Mouse (Mus musculus): ENCODE data around the gene Saa2. TPM values are rescaled to one million over a fixed set of nuclear protein-coding genes. Genes with fewer than 3 reads are reported as not detected.
"Not testable (repeated sequence)": the region's sequence is repeated elsewhere in the genome, so short reads cannot be mapped to it uniquely, and the experiment has no call there.

Gene Saa2
- polyA plus RNA-seq, 1 experiment from 2014 or later, result not detected

- no peaks in the 10 kb centered on the region for H3K9me3 ChIP-seq (ENCODE audit: control insufficient read depth, low read length)
- no peaks in the 10 kb centered on the region for H3K4me1 ChIP-seq (ENCODE audit: control insufficient read depth in 2 of 2, insufficient read depth in 2 of 2, low read length in 2 of 2)
- H3K4me2 ChIP-seq (ENCODE audit: low read length), result no peak overlapping the region
- no peaks in the 10 kb centered on the region for H3K36me3 ChIP-seq (ENCODE audit: control insufficient read depth, insufficient read depth, low read length)
- WGBS, result 72% methylated on average over 12 of the region's 12 CpGs
- no peak overlapping the region for H3K9ac ChIP-seq (ENCODE audit: low read length)
- no peak overlapping the region for H3K27ac ChIP-seq (replicated peaks in 1 of 2; ENCODE audit: control insufficient read depth in 1 of 2, insufficient read depth in 1 of 2, low read depth in 2 of 2, low read length in 2 of 2)
- H3K4me3 ChIP-seq (ENCODE audit: control insufficient read depth in 1 of 2, insufficient read depth in 1 of 2, low read depth in 1 of 2, low read length in 2 of 2), result no peak overlapping the region
- H3K27me3 ChIP-seq (ENCODE audit: control insufficient read depth, insufficient read depth, low read length), result no peaks in the 10 kb centered on the region
- no peak for ATAC-seq (ENCODE audit: insufficient number of reproducible peaks, insufficient read depth, low FRiP score, low read depth)
These were observed 12.8 kb upstream of the Saa2 start for GRCm38 (mm10) chr7:46738561-46739460.

GRCm38 (mm10) chr7:46740041-46740440 is 11.5 kb upstream of the Saa2 start:
- H3K4me1 ChIP-seq (ENCODE audit: control insufficient read depth in 2 of 2, insufficient read depth in 2 of 2, low read length in 2 of 2); H3K4me3 ChIP-seq (ENCODE audit: control insufficient read depth in 1 of 2, insufficient read depth in 1 of 2, low read depth in 1 of 2, low read length in 2 of 2); ATAC-seq (ENCODE audit: insufficient number of reproducible peaks, insufficient read depth, low FRiP score, low read depth); H3K36me3 ChIP-seq (ENCODE audit: control insufficient read depth, insufficient read depth, low read length); H3K9me3 ChIP-seq (ENCODE audit: control insufficient read depth, low read length); H3K27me3 ChIP-seq (ENCODE audit: control insufficient read depth, insufficient read depth, low read length); H3K27ac ChIP-seq (replicated peaks in 1 of 2; ENCODE audit: control insufficient read depth in 1 of 2, insufficient read depth in 1 of 2, low read depth in 2 of 2, low read length in 2 of 2); H3K4me2 ChIP-seq (ENCODE audit: low read length); H3K9ac ChIP-seq (ENCODE audit: low read length): not testable (repeated sequence)
- WGBS, result 67% methylated on average over 5 of the region's 5 CpGs

GRCm38 (mm10) chr7:46742880-46743279 is 8.7 kb upstream of the Saa2 start, which contains the start of gene Saa1:
Gene Saa1, minus strand, starts transcription at chr7:46742980.
- not testable (repeated sequence) for H3K9me3 ChIP-seq (ENCODE audit: control insufficient read depth, low read length); H3K27ac ChIP-seq (replicated peaks in 1 of 2; ENCODE audit: control insufficient read depth in 1 of 2, insufficient read depth in 1 of 2, low read depth in 2 of 2, low read length in 2 of 2); H3K9ac ChIP-seq (ENCODE audit: low read length); H3K36me3 ChIP-seq (ENCODE audit: control insufficient read depth, insufficient read depth, low read length); H3K4me2 ChIP-seq (ENCODE audit: low read length); H3K4me1 ChIP-seq (ENCODE audit: control insufficient read depth in 2 of 2, insufficient read depth in 2 of 2, low read length in 2 of 2); ATAC-seq (ENCODE audit: insufficient number of reproducible peaks, insufficient read depth, low FRiP score, low read depth); H3K27me3 ChIP-seq (ENCODE audit: control insufficient read depth, insufficient read depth, low read length); H3K4me3 ChIP-seq (ENCODE audit: control insufficient read depth in 1 of 2, insufficient read depth in 1 of 2, low read depth in 1 of 2, low read length in 2 of 2)
- 75% methylated on average over 3 of the region's 3 CpGs for WGBS

GRCm38 (mm10) chr7:46745816-46746215 is 5.8 kb upstream of the Saa2 start:
- WGBS, result 75% methylated on average over 3 of the region's 3 CpGs
- ATAC-seq (ENCODE audit: insufficient number of reproducible peaks, insufficient read depth, low FRiP score, low read depth), result no peak
- no peak overlapping the region for H3K4me2 ChIP-seq (ENCODE audit: low read length)
- H3K27ac ChIP-seq (replicated peaks in 1 of 2; ENCODE audit: control insufficient read depth in 1 of 2, insufficient read depth in 1 of 2, low read depth in 2 of 2, low read length in 2 of 2), result no peak overlapping the region
- H3K9me3 ChIP-seq (ENCODE audit: control insufficient read depth, low read length), result no peaks in the 10 kb centered on the region
- no peak overlapping the region for H3K9ac ChIP-seq (ENCODE audit: low read length)
- H3K36me3 ChIP-seq (ENCODE audit: control insufficient read depth, insufficient read depth, low read length), result no peaks in the 10 kb centered on the region
- H3K4me3 ChIP-seq (ENCODE audit: control insufficient read depth in 1 of 2, insufficient read depth in 1 of 2, low read depth in 1 of 2, low read length in 2 of 2), result no peak overlapping the region
- no peaks in the 10 kb centered on the region for H3K27me3 ChIP-seq (ENCODE audit: control insufficient read depth, insufficient read depth, low read length)
- peaks cover 0 to 2% of the 10 kb centered on the region in 2 experiments; a peak in 2 of 4 replicates for H3K4me1 ChIP-seq (ENCODE audit: control insufficient read depth in 2 of 2, insufficient read depth in 2 of 2, low read length in 2 of 2)

GRCm38 (mm10) chr7:46746381-46746780 is 5.2 kb upstream of the Saa2 start:
- Histone ChIP-seq H3K4me3 (ENCODE audit: control insufficient read depth in 1 of 2, insufficient read depth in 1 of 2, low read depth in 1 of 2, low read length in 2 of 2) (no peak overlapping the region), H3K9me3 (ENCODE audit: control insufficient read depth, low read length) (no peaks in the 10 kb centered on the region), H3K4me1 (ENCODE audit: control insufficient read depth in 2 of 2, insufficient read depth in 2 of 2, low read length in 2 of 2) (peaks cover 0 to 2% of the 10 kb centered on the region in 2 experiments; a peak in 2 of 4 replicates), H3K36me3 (ENCODE audit: control insufficient read depth, insufficient read depth, low read length) (no peaks in the 10 kb centered on the region), H3K27me3 (ENCODE audit: control insufficient read depth, insufficient read depth, low read length) (no peaks in the 10 kb centered on the region), H3K9ac (ENCODE audit: low read length) (no peak overlapping the region), H3K4me2 (ENCODE audit: low read length) (no peak overlapping the region), H3K27ac (replicated peaks in 1 of 2; ENCODE audit: control insufficient read depth in 1 of 2, insufficient read depth in 1 of 2, low read depth in 2 of 2, low read length in 2 of 2) (no peak overlapping the region)
- WGBS, result 84% methylated on average over 7 of the region's 7 CpGs
- ATAC-seq (ENCODE audit: insufficient number of reproducible peaks, insufficient read depth, low FRiP score, low read depth), result no peak

- Histone ChIP-seq H3K27ac (replicated peaks in 1 of 2; ENCODE audit: control insufficient read depth in 1 of 2, insufficient read depth in 1 of 2, low read depth in 2 of 2, low read length in 2 of 2) (no peak overlapping the region), H3K4me2 (ENCODE audit: low read length) (no peak overlapping the region), H3K36me3 (ENCODE audit: control insufficient read depth, insufficient read depth, low read length) (no peaks in the 10 kb centered on the region), H3K4me1 (ENCODE audit: control insufficient read depth in 2 of 2, insufficient read depth in 2 of 2, low read length in 2 of 2) (peaks cover 0 to 2% of the 10 kb centered on the region in 2 experiments; a peak in 2 of 4 replicates), H3K4me3 (ENCODE audit: control insufficient read depth in 1 of 2, insufficient read depth in 1 of 2, low read depth in 1 of 2, low read length in 2 of 2) (no peak overlapping the region), H3K27me3 (ENCODE audit: control insufficient read depth, insufficient read depth, low read length) (no peaks in the 10 kb centered on the region), H3K9ac (ENCODE audit: low read length) (no peak overlapping the region), H3K9me3 (ENCODE audit: control insufficient read depth, low read length) (no peaks in the 10 kb centered on the region)
- 58% methylated on average over 3 of the region's 3 CpGs for WGBS
- ATAC-seq (ENCODE audit: insufficient number of reproducible peaks, insufficient read depth, low FRiP score, low read depth), result no peak
These were observed 3.1 kb upstream of the Saa2 start for GRCm38 (mm10) chr7:46748459-46748858.

GRCm38 (mm10) chr7:46761049-46761795 is 9.6 kb downstream of the Saa2 start:
- H3K27me3 ChIP-seq (ENCODE audit: control insufficient read depth, insufficient read depth, low read length), result no peaks in the 10 kb centered on the region
- no peak for ATAC-seq (ENCODE audit: insufficient number of reproducible peaks, insufficient read depth, low FRiP score, low read depth)
- H3K27ac ChIP-seq (replicated peaks in 1 of 2; ENCODE audit: control insufficient read depth in 1 of 2, insufficient read depth in 1 of 2, low read depth in 2 of 2, low read length in 2 of 2), result no peak overlapping the region
- H3K4me3 ChIP-seq (ENCODE audit: control insufficient read depth in 1 of 2, insufficient read depth in 1 of 2, low read depth in 1 of 2, low read length in 2 of 2), result no peak overlapping the region
- no peaks in the 10 kb centered on the region for H3K4me1 ChIP-seq (ENCODE audit: control insufficient read depth in 2 of 2, insufficient read depth in 2 of 2, low read length in 2 of 2)
- peaks cover 73% of the 10 kb centered on the region for H3K36me3 ChIP-seq (ENCODE audit: control insufficient read depth, insufficient read depth, low read length)
- no peaks in the 10 kb centered on the region for H3K9me3 ChIP-seq (ENCODE audit: control insufficient read depth, low read length)
- H3K9ac ChIP-seq (ENCODE audit: low read length), result no peak overlapping the region
- 70% methylated on average over 11 of the region's 11 CpGs for WGBS
- no peak overlapping the region for H3K4me2 ChIP-seq (ENCODE audit: low read length)

Data from heart, embryonic 14.5 days (tissue).